Mouse (Mus musculus): Measurements from ENCODE around the gene Gadd45gip1.

The Gadd45gip1 gene

DNA sequence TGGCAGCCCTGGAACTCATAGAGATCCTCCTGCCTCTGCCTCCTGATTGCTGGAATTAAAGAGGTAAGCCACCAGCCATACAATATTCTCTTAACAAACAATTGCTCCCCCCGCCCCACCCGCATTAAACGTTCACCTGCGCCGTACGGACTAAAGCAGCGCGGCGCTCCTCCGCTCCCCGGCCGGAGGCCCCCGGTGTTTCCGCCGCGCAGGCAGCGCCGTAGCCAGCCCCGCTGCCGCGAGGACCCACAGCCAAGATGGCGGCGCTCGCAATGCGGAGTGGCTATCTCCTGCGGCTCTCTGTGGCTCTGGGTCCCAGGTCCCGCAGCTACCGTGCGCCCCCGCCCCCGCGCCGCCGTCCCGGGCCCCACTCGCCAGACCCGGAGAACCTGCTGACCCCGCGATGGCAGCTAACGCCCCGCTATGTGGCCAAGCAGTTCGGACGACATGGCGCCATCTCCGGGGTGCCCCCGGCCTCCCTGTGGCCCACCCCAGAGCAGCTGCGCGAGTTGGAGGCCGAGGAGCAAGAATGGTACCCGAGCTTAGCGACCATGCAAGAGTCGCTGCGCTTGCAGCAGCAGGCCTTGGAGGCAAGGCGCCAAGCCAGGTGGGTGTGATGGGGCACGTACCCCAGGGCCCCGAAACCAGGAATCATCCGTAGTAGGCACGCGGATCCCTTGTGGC lies 854 bp downstream of the Gadd45gip1 start:
- peak; percentile 86 for DNase-seq (ENCODE audit: low spot score)

- DNase-seq (ENCODE audit: low spot score): no peak
Observed at GRCm38 (mm10) chr8:84832759-84833742, 1.7 kb downstream of the Gadd45gip1 start.

DNA sequence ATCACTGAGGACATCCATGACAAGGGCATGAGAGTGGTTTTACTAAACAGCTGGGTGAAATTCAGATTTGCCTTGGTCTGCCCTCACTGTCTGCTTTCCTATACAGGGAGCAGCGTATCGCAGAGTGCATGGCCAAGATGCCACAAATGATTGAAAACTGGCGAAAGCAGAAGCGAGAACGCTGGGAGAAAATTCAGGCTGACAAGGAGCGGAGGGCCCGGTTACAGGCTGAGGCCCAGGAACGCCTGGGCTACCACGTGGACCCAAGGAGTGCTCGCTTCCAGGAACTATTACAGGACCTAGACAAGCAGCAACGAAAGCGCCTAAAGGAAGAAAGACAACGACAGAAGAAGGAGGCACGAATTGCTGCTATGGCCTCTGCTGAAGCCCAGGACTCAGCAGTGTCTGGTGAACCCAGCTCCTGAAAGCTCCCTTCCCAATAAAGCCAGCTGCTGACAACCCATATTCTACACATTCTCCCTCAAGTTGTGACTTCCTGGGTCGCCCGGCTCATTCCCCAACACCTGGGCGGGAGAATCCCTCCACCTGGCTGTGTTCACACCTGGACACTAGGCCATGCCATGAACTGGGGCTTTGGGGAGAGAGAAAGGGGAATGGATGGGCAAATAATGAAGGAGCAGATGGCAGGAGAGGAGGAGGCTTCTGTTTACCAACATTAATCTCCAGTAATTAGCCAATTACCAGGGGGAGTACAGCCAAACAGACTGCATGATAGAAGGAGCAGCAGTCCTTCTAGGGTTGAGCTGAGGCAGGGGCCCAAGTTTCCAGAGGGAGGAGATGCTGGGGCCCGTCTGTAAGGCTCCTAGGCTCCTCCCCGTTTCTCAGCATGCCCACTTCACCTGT lies 2.9 kb downstream of the Gadd45gip1 start:
- DNase-seq (ENCODE audit: low spot score): no peak

GRCm38 (mm10) chr8:84834866-84835855 lies 3.8 kb downstream of the Gadd45gip1 start:
- peak; percentile 79 for DNase-seq (ENCODE audit: low spot score)

DNA sequence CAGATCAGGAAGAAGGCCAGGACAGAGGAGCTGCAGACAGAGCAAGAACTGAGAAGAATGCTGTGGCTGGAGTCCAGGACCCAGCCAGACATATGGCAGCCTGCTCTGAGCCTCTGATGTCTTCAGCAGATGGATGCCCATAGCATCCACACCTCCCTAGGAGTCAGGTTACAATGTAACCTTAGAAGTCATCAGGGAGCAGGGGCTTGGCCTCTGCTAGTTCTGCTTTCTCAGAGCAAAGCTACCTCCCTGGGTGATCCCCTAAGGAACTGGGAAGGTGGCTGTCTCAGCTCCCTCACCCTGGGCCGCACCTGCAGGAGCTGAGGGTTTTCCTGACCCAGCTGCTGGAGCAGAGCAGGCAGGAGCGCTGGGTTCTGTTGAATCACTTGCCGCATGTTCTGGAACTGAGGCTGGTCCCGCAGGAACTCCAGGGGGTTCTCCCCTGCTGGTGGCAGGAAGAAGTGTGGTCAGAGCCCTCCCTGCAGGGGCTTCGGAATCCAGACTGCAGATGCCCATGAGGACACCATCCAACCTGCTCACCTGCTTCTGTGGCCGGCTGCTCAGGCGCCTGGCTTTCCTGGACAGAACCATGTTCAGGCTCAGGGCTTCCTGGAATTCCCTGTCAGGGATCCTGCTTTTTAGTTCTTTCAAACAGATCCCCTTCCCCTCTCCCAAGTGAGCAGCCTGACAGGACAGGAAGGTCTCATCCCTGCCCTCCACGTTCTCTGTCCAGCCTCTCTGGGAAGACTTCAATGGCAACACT lies 6.0 kb downstream of the Gadd45gip1 start:
- peak; percentile 71 for DNase-seq (ENCODE audit: low spot score)

- DNase-seq (ENCODE audit: low spot score): no peak
Observed at GRCm38 (mm10) chr8:84837912-84838470, 6.7 kb downstream of the Gadd45gip1 start.

DNA sequence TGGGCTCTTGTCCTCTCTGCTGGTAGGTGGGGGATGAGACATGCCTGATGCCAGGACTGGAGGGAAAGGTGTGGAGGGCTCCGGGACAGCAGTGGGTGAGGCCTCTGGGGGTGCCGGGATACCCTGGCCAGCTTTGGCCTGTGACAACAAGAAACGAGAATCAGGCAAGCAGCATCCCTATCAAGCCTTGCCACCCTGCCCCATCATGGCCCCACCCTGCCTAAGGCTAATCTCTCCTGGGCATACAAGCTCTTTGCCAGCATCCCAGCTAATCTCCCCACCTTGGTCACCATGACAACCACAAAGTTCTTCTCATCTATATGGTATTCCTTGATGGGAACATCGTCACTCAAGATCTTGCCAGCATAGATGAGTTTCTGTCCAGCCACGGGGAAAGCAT lies 7.2 kb downstream of the Gadd45gip1 start:
- no peak for DNase-seq (ENCODE audit: low spot score)

DNA sequence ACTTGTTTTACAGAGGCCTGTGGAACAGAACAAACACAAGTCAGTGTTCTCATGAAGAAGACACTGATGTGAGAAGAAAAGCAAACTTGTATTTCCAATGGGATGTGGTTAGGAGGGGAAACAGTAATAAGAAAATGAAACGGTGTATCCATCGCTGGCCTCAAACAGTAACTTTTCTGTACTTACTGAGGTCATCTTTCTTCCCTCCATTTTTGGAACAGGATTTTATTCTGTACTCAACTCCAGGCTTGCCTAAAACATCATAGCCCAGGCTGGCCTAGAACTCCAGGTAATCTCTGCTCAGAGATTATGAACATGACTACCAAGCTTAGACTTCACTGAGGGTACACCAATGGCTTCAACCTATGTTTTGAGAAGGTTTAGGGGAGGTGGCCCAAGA lies 8.1 kb downstream of the Gadd45gip1 start:
- no peak for DNase-seq (ENCODE audit: low spot score)

DNA sequence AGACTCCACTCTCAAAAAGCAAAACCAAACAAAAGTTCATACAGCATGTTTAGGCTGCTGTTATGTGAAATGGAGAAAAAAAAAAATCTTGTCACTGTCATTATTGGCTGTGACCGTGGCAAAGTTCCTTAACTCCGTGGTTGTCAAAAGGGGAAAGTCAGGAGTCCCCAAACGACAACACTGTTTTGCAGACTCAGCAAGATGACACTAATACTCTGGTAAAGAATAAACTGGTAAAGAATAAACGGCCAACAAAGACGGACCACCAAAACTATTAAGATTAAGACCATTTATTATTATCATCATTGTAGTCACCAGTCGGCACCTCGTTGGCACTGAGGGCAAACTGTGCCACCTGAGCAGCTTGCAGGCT lies 8.5 kb downstream of the Gadd45gip1 start:
- no peak for DNase-seq (ENCODE audit: low spot score)

GRCm38 (mm10) chr8:84840248-84840999 lies 9.1 kb downstream of the Gadd45gip1 start, which contains the start of gene Rad23a:
Rad23a (minus strand) TSS chr8:84840665.
- peak; percentile 98 for DNase-seq (ENCODE audit: low spot score)

GRCm38 (mm10) chr8:84841514-84841913 lies 10.2 kb downstream of the Gadd45gip1 start:
- no peak for DNase-seq (ENCODE audit: low spot score)

- DNase-seq (ENCODE audit: low spot score): peak; percentile 48
Observed at GRCm38 (mm10) chr8:84844397-84845070, 13.2 kb downstream of the Gadd45gip1 start.

- DNase-seq (ENCODE audit: low spot score): peak; percentile 85
Observed at GRCm38 (mm10) chr8:84845355-84846093, 14.2 kb downstream of the Gadd45gip1 start.

DNA sequence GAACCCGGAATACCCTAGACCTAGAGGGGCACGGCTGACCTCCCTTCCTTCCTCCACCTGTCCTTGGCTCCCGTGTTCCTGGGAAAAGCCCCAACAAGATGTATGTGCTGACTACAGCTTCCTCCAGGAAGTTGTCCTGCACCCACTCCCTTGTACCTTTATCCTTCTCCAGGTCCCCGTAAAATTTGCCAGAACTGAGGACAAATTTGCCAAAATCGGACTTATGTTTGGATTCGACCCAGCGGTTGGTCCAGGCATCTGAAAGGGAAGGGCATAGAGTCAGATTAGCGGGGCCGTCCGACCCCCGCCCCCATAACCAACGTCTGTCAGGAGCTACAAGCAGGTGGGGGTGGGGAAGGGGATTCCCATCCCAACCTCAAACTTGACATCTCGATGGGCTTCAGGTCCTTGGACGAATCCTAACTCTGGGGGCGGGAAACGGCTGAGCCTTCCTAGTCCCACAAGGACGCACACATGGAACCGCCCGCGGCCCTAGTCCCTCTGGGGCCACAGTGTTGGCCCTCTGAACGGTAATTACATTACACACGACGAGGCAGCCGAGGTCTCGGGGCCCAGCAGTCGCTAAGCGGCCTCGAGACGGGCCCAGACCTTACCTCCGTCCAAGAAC lies 14.9 kb downstream of the Gadd45gip1 start:
- no peak for DNase-seq (ENCODE audit: low spot score)

DNA sequence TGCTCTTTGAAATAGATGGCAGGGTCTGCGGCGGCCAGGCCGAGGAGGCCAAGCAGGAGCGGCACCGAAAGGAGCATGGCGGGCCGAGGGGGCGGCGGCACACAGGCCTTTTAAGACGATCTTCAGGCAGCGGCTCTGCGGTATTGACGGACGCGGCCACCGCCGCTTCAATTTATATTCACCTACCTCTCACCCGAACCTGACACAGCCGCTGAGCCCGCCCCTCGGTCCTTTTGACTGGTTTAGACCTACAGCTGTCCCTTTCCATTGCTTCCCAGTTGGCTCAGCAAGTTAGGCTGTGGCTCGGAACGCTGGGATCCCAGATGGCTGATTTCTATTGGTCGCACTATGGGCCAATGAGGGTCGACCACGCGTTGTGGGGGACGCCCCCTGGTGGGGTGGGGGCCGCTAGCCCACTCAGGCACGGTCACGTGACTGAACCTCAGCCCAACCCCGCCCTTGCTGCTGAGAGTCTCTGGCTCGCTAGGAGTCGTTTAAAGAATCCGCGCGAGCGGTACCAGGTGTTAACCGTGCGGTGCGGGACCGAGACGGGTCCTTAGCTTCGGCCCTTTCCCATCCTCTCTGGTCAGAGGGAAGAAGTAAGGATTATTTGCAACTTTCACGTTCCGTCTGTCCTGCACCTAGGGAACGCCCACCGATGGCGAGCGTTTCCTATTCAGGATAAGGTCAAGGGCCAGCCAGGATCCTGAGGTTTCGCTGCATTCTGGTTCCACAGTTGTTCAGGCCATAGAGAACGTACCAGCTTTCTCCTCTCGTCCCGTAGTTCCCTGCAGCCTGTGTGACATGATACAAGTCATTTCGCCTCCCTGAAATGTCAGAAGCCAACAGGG lies 15.6 kb downstream of the Gadd45gip1 start, which contains the start of gene Calr:
Calr (minus strand) TSS at position 213 of the 851 bp plus-strand sequence.
- DNase-seq (ENCODE audit: low spot score): peak; percentile 100
